Mouse (Mus musculus) midbrain, embryonic 12.5 days (tissue): ENCODE measurements around the gene Hid1. TPM values are rescaled to one million over a fixed set of nuclear protein-coding genes. Genes with fewer than 3 reads are reported as not detected.
A peak's percentile ranks its signal among the peaks of the same experiment; 100 is the strongest.

Experiments used
- ATAC-seq: fragments of 200-750 bp; cut with Nextera tagmentation; 2 replicates; pipeline ENCODE4 v1.8.0; 2017; ENCODE audit warnings: low read depth, moderate TSS enrichment, moderate library complexity; ENCODE audit not compliant: low FRiP score
- H3K27ac ChIP-seq: fragments of 300-500 bp; sonication (generic); replicated peaks from 2 replicates; pipeline ENCODE4 v1.5.1; 2016; ENCODE audit warnings: mild to moderate bottlenecking
- H3K27me3 ChIP-seq: fragments of 300-500 bp; sonication (generic); 2 replicates; pipeline ENCODE4 v1.6.1; 2016; ENCODE audit warnings: mild to moderate bottlenecking
- H3K36me3 ChIP-seq: fragments of 300-500 bp; sonication (generic); 2 replicates; pipeline ENCODE4 v1.6.1; 2016
- H3K4me1 ChIP-seq: fragments of 300-500 bp; sonication (generic); 2 replicates; pipeline ENCODE4 v1.6.1; 2016
- H3K4me2 ChIP-seq: fragments of 300-500 bp; sonication (generic); replicated peaks from 2 replicates; pipeline ENCODE4 v1.6.1; 2016; ENCODE audit warnings: mild to moderate bottlenecking, moderate library complexity
- H3K4me3 ChIP-seq: fragments of 300-500 bp; sonication (generic); 2 replicates; pipeline ENCODE4 v1.5.1; 2016; ENCODE audit warnings: mild to moderate bottlenecking
- H3K9ac ChIP-seq: fragments of 300-500 bp; sonication (generic); replicated peaks from 2 replicates; pipeline ENCODE4 v1.6.1; 2016; ENCODE audit warnings: mild to moderate bottlenecking, moderate library complexity
- H3K9me3 ChIP-seq: fragments of 300-500 bp; sonication (generic); 2 replicates; pipeline ENCODE4 v1.6.1; 2016; ENCODE audit warnings: mild to moderate bottlenecking
- WGBS: fragments of 180-500 bp; shearing (Covaris S2); methylation state at CpG from one replicate; pipeline ENCODE4 v1.1.7; 2016; 5-methylcytosine and 5-hydroxymethylcytosine counted together
- polyA plus RNA-seq: library from polyadenylated mRNA; unstranded; fragments of >200 nt; fragmentation: Nextera tagmentation; extraction: Ambion mirVana; gene quantifications from 2 replicates; pipeline ENCODE4 v1.2.1, GENCODE M21; 2016

Gene Hid1
- polyA plus RNA-seq, 1 experiment from 2014 or later = 32.9 TPM

GRCm38 (mm10) chr11:115303167-115303566 is 64.4 kb downstream of the Hid1 start:
- 77% methylated on average over 8 of the region's 8 CpGs for WGBS
- no peak overlapping the region for H3K27ac ChIP-seq
- ATAC-seq = no peak
- no peaks in the 10 kb centered on the region for H3K36me3 ChIP-seq
- H3K4me2 ChIP-seq = no peak overlapping the region
- peaks cover 34% of the 10 kb centered on the region for H3K27me3 ChIP-seq
- H3K9ac ChIP-seq = no peak overlapping the region
- peaks cover 8% of the 10 kb centered on the region; the same call in 1 of the 2 replicates for H3K4me1 ChIP-seq
- no peaks in the 10 kb centered on the region for H3K9me3 ChIP-seq
- no peak overlapping the region for H3K4me3 ChIP-seq

GRCm38 (mm10) chr11:115301351-115301750 is 66.2 kb downstream of the Hid1 start:
- no peak overlapping the region for H3K4me2 ChIP-seq
- no peaks in the 10 kb centered on the region for H3K36me3 ChIP-seq
- H3K9me3 ChIP-seq = no peaks in the 10 kb centered on the region
- no peak overlapping the region for H3K9ac ChIP-seq
- no peak overlapping the region for H3K27ac ChIP-seq
- no peak overlapping the region for H3K4me3 ChIP-seq
- no peak for ATAC-seq
- peaks cover 13% of the 10 kb centered on the region; the same call in 1 of the 2 replicates for H3K4me1 ChIP-seq
- WGBS = 97% methylated on average over 2 of the region's 2 CpGs
- peaks cover 35% of the 10 kb centered on the region for H3K27me3 ChIP-seq

- no peak for ATAC-seq
- 87% methylated on average over 4 of the region's 4 CpGs for WGBS
- peaks cover 13% of the 10 kb centered on the region; the same call in 1 of the 2 replicates for H3K4me1 ChIP-seq
- H3K27ac ChIP-seq = no peak overlapping the region
- no peak overlapping the region for H3K4me3 ChIP-seq
- H3K9me3 ChIP-seq = no peaks in the 10 kb centered on the region
- no peak overlapping the region for H3K4me2 ChIP-seq
- no peak overlapping the region for H3K9ac ChIP-seq
- no peaks in the 10 kb centered on the region for H3K36me3 ChIP-seq
- peaks cover 39% of the 10 kb centered on the region for H3K27me3 ChIP-seq
Observed at GRCm38 (mm10) chr11:115300745-115301144, 66.8 kb downstream of the Hid1 start.

- Histone ChIP-seq H3K27me3 (peaks cover 42% of the 10 kb centered on the region), H3K4me3 (no peak overlapping the region), H3K9ac (no peak overlapping the region), H3K36me3 (no peaks in the 10 kb centered on the region), H3K9me3 (no peaks in the 10 kb centered on the region), H3K27ac (no peak overlapping the region), H3K4me1 (peaks cover 13% of the 10 kb centered on the region; the same call in 1 of the 2 replicates), H3K4me2 (0 out of 2 replicates have a peak overlapping the region, but pooled peaks have one; percentile 86)
- 74% methylated on average over 8 of the region's 8 CpGs for WGBS
- no peak for ATAC-seq
Observed at GRCm38 (mm10) chr11:115298160-115298559, 69.4 kb downstream of the Hid1 start.

Other genes with a start within 250 kb of the Hid1 start
- gene Cd300lf, start 233.8 kb downstream of the Hid1 start, polyA plus RNA-seq = 0.15 and 0.24 TPM in 2 replicates
- gene Slc9a3r1, start 204.4 kb downstream of the Hid1 start, polyA plus RNA-seq = 34.3 and 34.6 TPM in 2 replicates
- gene Tmem104, start 180.3 kb downstream of the Hid1 start, polyA plus RNA-seq = 7.9 and 9.2 TPM in 2 replicates
- 18.5 and 19.2 TPM in 2 replicates for gene Nat9, start 179.9 kb downstream of the Hid1 start, polyA plus RNA-seq
- gene Grin2c, start 100.5 kb downstream of the Hid1 start, polyA plus RNA-seq = 0.06 and 0.17 TPM in 2 replicates
- gene Fdxr, start 90.7 kb downstream of the Hid1 start, polyA plus RNA-seq = 15.9 and 18.4 TPM in 2 replicates
- 0.11 and 0.18 TPM in 2 replicates for gene Fads6, start 70.1 kb downstream of the Hid1 start, polyA plus RNA-seq
- gene Otop2, start 60.6 kb downstream of the Hid1 start, polyA plus RNA-seq = not detected in 2 replicates
- gene Ush1g, start 45.7 kb downstream of the Hid1 start, polyA plus RNA-seq = 0.05 TPM in 1 of 2 replicates, not detected in the other
- gene Otop3, start 33.0 kb downstream of the Hid1 start, polyA plus RNA-seq = 0.28 and 0.43 TPM in 2 replicates
- 32.4 and 36.6 TPM in 2 replicates for gene Cdr2l, start 14.2 kb upstream of the Hid1 start, polyA plus RNA-seq
- 234 and 265 TPM in 2 replicates for gene Mrpl58, start 36.0 kb upstream of the Hid1 start, polyA plus RNA-seq
- 873 and 889 TPM in 2 replicates for gene Atp5h, start 52.2 kb upstream of the Hid1 start, polyA plus RNA-seq
- gene Kctd2, start 52.4 kb upstream of the Hid1 start, polyA plus RNA-seq = 32.0 and 40.4 TPM in 2 replicates
- gene Trim80, start 72.8 kb upstream of the Hid1 start, polyA plus RNA-seq = not detected in 2 replicates
- 0.20 and 0.30 TPM in 2 replicates for gene Slc16a5, start 94.7 kb upstream of the Hid1 start, polyA plus RNA-seq
- gene Armc7, start 107.9 kb upstream of the Hid1 start, polyA plus RNA-seq = 10.3 and 13.1 TPM in 2 replicates
- gene Nt5c, start 124.1 kb upstream of the Hid1 start, polyA plus RNA-seq = 81.6 and 83.8 TPM in 2 replicates
- gene Jpt1, start 146.6 kb upstream of the Hid1 start, polyA plus RNA-seq = 1,008 and 1,026 TPM in 2 replicates
- gene Sumo2, start 168.5 kb upstream of the Hid1 start, polyA plus RNA-seq = 1,412 and 1,429 TPM in 2 replicates
- 168 and 172 TPM in 2 replicates for gene Nup85, start 196.7 kb upstream of the Hid1 start, polyA plus RNA-seq
- gene Mrps7, start 236.2 kb upstream of the Hid1 start, polyA plus RNA-seq = 85.7 and 89.0 TPM in 2 replicates
- 34.6 and 37.2 TPM in 2 replicates for gene Gga3, start 236.3 kb upstream of the Hid1 start, polyA plus RNA-seq
- 12.2 and 15.1 TPM in 2 replicates for gene Mif4gd, start 245.2 kb upstream of the Hid1 start, polyA plus RNA-seq